Mouse (Mus musculus) mouse embryonic stem cell (cell line): ENCODE results near the gene Rptor.

Experiments
- in situ Hi-C, 2 experiments: fragments of 300-500 bp; cut with MboI; formaldehyde crosslinking; loops; 1 replicate in 1 of 2; 3 replicates in 1 of 2; pipeline ENCODE4 v1.14.3; 2019 to 2020; ENCODE audit warnings: low sequenced_read_pairs in 2 of 2, low pct_unique_long_range_greater_than_20kb in 1 of 2, mixed read lengths in 1 of 2; ENCODE audit not compliant: unreplicated experiment in 1 of 2

The Rptor gene

GRCm38 (mm10) chr11:119926762-119927161 lies 324.1 kb downstream of the Rptor start:
- in situ Hi-C loops: no loop called here

GRCm38 (mm10) chr11:119928023-119928681 lies 325.4 kb downstream of the Rptor start:
- in situ Hi-C loops: no loop called here

DNA sequence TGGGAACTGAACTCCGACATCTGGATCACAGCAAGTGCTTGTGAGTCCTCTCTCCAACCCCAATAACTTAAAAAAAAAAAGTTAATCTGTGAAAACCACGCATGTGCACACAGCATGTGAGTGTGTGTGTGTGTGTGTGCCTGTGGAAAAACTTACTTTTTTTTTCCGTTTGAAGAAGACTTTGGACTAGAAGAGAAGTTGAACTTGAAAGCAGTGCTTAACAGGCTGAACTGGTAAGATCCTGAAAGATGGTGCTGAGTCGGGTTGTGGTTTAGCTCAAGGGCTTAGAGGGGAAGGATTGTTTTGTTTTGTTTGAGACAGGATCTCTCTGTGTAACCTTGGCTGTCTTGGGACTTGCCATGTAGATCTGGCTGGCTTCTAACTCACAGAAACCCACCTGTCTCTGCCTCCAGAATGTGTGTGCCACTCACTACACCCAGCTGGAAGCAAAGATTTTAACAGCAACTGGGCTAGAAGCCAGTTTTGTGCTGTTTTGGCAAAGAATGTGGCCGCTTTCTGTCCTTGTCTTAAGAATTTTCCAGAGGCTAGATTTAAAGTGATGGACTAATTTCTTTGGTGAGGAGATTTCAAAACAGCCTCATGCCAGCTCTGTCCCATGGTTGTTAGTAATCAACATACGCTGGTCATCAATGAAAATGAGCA lies 327.0 kb downstream of the Rptor start:
- in situ Hi-C loops: no loop called here

- in situ Hi-C loops: no loop called here
Observed at GRCm38 (mm10) chr11:119931809-119932208, 329.1 kb downstream of the Rptor start.

DNA sequence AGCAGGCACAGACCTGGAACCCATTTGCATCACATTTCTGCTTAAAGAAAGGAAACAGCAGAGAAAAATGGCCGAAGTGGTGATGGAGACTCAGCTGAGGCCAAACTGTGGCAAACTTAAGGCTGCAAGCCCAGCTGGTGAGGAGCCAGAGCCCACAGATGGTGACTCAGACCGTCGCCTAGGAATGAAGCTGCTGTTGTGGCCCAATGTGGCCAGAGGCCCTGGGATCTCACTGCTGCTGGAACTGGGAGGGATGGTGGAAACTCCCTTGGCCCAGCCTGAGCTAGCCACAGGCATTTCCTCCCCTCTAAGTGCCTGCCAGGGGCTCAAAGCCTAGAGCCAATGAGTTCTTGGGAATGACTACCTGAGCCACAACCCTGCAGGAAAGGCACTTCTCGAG lies 330.4 kb downstream of the Rptor start:
- in situ Hi-C loops: no loop called here

DNA sequence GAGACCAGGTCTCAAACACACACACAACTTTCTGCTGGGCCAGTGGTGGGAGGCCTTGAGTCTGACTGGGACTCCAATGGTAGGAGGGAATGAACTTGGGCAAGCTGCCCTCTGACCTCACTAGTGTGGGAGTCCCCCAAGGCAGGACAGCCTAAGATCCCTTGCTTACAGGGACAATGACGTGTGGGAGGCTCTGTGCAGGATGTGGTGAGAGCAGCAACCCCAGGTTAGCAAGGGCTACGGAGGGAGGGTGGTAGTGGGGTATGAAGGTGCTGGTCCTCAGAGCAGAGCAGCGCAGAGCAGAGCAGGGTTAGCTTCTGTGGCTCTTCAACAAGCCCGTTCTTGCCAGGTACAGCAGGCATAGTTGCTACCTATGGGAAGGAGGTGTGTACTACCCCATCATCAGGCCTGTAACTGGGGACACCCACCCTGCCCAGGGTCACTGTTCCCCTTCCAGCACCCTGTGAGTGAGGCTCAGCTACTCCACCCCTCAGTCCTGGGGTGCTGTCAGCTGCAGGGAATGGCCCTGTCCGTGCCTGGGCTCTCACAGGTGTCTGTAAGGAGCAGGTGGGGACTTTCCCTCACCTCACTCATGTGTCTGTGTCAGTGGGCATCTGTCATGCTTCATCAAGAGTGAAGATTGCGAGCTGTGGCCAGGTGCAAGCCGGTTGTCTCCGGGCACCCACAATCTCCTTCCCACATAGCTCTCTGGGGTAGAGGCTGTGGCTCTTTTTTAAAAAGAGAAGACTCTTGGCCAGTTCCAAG lies 331.3 kb downstream of the Rptor start:
- in situ Hi-C loops: no loop called here

- in situ Hi-C loops: no loop called here
Observed at GRCm38 (mm10) chr11:119934773-119935172, 332.1 kb downstream of the Rptor start.

DNA sequence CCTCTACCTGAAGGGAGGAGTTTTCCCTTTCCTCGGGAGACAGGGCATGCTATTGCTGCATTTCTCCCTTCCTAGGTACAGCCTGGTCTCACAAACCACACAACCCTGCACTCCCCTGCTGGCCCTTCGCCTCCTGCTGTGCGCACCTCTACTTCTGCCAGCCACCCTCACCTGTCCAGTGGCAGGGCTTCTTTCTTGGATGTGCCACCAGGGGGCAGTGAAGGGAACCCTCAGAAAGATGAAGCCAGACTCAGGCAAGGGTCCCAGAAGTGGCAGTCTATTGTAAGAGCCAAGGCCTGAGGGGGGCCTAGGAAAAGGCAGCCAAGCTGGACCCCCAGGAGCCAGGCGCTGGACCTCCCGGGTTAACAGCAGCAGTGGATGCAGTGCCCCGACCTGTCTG lies 332.8 kb downstream of the Rptor start:
- in situ Hi-C loops: no loop called here

- in situ Hi-C loops: no loop called here
Observed at GRCm38 (mm10) chr11:119936456-119936855, 333.8 kb downstream of the Rptor start.

DNA sequence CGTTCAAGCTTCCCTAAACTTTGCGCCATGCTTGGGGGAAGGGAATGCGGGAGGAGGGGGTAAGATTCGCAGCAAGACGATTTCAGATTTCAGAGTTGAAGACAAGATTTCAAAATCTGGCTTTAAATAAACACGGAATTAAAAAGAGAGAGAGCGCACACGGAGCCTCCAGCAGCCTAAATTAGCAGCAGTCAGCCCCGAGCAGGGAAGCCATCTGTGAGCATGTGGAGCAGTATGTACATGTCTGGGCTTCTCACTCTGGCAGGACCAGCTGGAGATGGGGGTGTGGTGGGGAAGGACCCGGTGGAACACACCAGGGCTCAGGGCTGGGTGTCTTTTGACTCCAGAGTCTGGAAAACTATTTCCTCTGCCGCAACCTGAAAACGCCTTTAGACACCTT lies 334.5 kb downstream of the Rptor start:
- in situ Hi-C loops: no loop called here

GRCm38 (mm10) chr11:119937772-119938502 lies 335.2 kb downstream of the Rptor start:
- in situ Hi-C loops: no loop called here

DNA sequence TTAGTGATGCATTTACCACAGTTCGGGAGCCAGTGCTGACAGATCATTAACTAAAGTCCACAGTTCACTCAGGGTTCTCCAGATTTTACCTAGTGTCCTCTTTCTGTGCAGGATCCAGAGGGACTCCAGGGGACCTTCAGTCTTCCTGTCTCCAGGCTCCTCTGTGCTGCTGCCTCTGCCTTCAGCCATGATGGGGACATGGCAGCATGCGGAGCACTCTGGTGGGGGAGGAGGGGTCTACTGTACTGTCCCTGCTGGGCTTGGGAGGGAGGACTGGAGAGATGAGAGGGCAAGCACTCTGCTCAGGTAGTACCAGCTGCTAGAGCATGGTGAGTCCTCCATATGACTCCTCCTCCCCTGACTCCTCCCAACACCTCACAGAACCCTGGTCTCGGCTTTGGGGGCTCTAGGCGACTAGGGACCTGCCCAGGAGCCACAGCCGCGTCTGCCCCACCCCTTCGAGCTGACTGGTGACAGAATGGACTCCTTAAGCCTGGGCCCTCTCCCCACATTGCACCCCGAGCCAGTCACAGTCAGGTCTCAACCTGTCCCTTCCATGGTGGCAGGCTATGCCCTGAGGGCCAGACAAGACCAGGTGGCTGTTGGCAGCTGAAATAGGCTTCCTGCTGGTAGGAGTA lies 336.5 kb downstream of the Rptor start:
- in situ Hi-C loops: no loop called here

GRCm38 (mm10) chr11:119939711-119940106 lies 337.0 kb downstream of the Rptor start:
- in situ Hi-C loops: no loop called here

- in situ Hi-C loops: no loop called here
Observed at GRCm38 (mm10) chr11:119940142-119940541, 337.4 kb downstream of the Rptor start.

GRCm38 (mm10) chr11:119941794-119942193 lies 339.1 kb downstream of the Rptor start:
- in situ Hi-C loops: no loop called here

- in situ Hi-C loops: no loop called here
Observed at GRCm38 (mm10) chr11:119942201-119942726, 339.6 kb downstream of the Rptor start.

DNA sequence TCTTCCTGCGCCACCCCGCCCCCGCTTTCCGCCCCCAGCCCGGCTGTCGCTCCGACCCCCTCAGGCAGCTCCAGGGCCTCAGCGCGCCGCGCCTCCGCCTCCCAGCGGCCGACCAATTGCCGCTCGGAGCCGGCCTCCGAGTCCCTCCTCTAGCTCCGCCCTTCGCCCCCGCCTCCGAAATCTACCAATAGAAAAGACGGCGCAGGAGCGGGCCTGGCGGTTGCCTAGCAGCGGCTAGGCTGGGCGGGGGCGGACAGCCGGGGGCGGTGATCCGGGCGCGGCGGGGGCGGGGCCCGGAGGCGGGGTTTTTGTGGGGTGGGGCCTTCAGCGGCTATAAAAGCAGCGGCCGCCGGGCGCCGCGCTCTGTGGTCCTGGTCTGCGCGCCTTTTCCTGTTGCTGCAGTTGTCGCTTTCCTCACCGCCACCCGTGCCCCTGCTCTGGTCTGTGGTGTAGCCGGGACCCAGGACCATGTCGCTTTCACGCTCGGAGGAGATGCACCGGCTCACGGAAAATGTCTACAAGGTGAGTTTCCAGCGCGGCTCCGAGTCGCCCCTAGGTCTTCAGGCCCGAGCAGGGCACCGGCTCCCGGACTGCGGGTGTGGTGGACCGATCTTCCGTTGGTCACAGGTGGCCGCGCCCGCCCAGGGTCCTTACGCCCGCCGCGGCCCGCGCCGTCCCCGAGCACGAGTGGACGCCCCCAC lies 340.2 kb downstream of the Rptor start, which contains the start of gene Baiap2:
Gene Baiap2 (plus strand): TSS at position 37 of the 701 bp plus-strand sequence.
- in situ Hi-C loops: no loop called here
